Mouse (Mus musculus): Measurements from ENCODE around the gene Prkag2.

The Prkag2 gene

DNA sequence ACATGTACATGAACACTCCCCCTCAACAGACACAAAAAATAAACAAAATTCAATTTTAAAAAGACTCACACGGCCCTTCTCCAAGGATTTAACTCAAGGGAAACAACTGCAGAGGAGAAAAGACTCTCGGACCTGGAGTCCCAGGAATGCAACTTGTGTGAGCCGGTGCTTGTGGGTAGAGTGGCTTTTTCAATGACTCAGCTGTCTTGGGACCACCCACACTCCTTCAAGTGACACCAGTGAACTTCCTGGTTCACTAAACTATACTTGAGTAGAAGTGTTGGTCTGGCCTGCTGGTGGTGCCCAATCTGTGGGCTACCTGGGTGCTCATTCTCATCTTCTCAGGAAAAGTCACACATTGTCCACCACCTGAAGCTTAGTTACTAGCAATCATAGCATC is 53.7 kb downstream of the Prkag2 start:
- no peak for DNase-seq (ENCODE audit: extremely low spot score)

DNA sequence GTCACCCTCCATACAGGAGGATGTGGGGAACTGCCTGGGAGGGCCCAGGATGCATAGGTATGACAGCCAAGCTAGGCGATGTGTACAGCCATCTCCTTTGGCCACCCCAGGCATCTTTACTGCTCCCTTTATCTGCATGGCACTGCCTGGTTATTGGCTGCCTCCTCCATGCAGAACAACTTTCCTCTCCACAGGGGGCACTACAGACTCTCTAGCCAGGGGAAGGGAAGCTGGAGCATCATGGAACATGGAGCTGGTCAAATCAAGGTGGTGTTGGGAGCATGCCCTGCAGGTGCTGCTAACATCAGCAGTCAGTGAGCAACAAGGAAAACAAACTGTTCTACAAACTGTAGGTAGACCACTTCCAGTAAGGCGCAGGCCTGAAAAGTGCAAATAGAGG is 56.4 kb downstream of the Prkag2 start:
- DNase-seq (ENCODE audit: extremely low spot score), result no peak

- no peak for DNase-seq (ENCODE audit: extremely low spot score)
Measured at GRCm38 (mm10) chr5:25041947-25042346, 58.5 kb downstream of the Prkag2 start.

GRCm38 (mm10) chr5:25041307-25041706 is 59.1 kb downstream of the Prkag2 start:
- DNase-seq (ENCODE audit: extremely low spot score), result no peak

GRCm38 (mm10) chr5:25040903-25041302 is 59.5 kb downstream of the Prkag2 start:
- no peak for DNase-seq (ENCODE audit: extremely low spot score)

- DNase-seq (ENCODE audit: extremely low spot score), result no peak
Measured at GRCm38 (mm10) chr5:25038827-25039226, 61.6 kb downstream of the Prkag2 start.

DNA sequence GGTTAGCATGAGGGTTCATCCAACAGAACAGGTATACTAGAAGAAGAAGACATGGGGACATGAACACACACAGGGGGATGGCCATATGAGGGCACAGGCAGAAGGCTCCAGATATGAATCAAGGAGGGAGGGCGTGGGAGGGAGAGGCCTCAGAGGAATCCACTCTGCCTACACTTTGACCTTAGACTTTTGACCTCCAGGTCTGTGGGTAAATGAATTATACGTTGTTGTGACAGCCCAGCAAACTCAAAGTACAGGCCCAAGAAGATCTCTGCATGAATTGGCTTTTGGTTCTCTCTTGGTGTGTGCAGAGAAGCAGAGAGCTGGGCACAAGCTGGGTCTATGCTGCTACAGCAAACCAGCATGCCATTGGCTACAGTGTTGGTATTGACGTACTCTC is 65.1 kb downstream of the Prkag2 start:
- DNase-seq (ENCODE audit: extremely low spot score), result no peak

GRCm38 (mm10) chr5:25031456-25031856 is 69.0 kb downstream of the Prkag2 start:
- no peak for DNase-seq (ENCODE audit: extremely low spot score)

- no peak for DNase-seq (ENCODE audit: extremely low spot score)
Measured at GRCm38 (mm10) chr5:25031037-25031436, 69.4 kb downstream of the Prkag2 start.

GRCm38 (mm10) chr5:25030276-25030681 is 70.2 kb downstream of the Prkag2 start:
- DNase-seq (ENCODE audit: extremely low spot score), result no peak

DNA sequence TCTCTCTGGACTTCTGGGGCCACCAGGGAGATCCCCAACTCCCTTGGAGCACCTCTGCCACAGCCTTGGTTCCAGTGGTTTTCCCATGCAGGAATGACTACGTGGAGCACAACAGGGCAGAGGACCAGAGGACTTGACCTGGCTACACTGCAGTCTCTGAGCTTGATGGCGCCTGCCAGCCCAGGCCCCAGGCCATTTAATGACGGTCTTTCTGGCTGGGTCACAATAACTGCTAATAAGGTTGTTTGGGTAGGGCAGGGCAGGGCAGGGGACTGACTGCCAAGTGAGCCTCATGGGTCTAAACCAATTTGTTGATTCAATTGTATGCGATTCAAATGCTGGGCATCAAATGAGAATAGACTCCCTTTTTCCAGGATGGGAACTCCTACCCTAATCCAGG is 72.8 kb downstream of the Prkag2 start:
- no peak for DNase-seq (ENCODE audit: extremely low spot score)

DNA sequence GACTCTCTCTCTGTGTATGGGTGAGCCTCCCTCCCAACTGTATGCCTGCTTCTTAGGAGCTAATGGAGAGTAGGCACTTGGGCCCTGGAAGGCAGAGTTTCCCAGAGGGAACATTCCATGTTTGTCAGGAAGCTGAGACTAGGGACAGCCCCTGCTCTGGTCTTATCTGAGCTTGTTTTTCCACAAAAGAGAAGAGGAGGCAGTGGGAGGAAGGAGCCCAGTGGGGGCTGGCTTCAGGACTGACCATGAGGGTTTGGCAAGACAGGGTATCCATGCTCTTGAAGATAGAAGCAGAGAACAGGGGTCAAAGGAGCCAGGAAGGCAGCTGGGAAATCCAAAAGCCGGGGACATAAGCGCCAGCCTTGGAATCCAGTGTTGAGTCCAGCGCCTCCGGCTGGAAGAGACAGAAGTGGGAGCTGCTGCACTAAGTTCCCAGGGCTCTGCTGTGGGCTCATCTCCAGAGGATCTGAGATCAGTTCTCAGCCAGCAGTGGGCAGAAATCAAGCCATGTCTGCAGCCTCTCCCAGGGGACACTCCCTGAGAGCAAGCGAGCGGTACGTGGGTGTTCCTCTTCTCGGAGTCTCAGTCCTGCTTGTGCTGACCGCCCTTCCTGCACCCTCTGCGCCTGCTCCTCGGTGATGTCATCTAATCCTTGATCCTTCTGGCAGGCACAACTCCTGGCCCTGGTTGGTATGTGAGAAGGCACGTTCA is 75.0 kb downstream of the Prkag2 start:
- DNase-seq (ENCODE audit: extremely low spot score), result no peak

- no peak for DNase-seq (ENCODE audit: extremely low spot score)
Measured at GRCm38 (mm10) chr5:25022904-25023303, 77.5 kb downstream of the Prkag2 start.

GRCm38 (mm10) chr5:25019221-25019620 is 81.2 kb downstream of the Prkag2 start:
- no peak for DNase-seq (ENCODE audit: extremely low spot score)

DNA sequence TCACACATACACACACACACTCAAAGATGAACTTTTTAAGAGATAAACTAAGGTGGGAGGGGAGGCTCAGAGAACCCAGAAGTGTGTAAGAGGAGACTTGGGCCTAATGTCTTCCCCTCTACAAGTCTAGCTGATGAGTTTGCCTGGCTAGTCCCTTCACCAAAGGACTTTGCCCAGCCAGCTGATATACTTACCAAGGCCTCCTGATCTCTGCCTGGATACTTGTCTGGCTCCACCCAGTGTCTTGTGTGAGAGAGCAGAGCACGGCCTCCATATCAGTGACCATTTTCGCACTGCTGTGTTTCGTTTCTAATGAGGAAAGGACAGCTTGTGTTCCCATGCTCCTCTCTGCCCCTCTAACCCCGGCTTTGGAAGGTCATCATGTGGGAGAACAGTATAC is 88.3 kb downstream of the Prkag2 start:
- no peak for DNase-seq (ENCODE audit: extremely low spot score)

- DNase-seq (ENCODE audit: extremely low spot score), result peak; percentile 88
Measured at GRCm38 (mm10) chr5:25011019-25011485, 89.4 kb downstream of the Prkag2 start.

GRCm38 (mm10) chr5:25010438-25010892 is 90.0 kb downstream of the Prkag2 start:
- DNase-seq (ENCODE audit: extremely low spot score), result peak; percentile 89

DNA sequence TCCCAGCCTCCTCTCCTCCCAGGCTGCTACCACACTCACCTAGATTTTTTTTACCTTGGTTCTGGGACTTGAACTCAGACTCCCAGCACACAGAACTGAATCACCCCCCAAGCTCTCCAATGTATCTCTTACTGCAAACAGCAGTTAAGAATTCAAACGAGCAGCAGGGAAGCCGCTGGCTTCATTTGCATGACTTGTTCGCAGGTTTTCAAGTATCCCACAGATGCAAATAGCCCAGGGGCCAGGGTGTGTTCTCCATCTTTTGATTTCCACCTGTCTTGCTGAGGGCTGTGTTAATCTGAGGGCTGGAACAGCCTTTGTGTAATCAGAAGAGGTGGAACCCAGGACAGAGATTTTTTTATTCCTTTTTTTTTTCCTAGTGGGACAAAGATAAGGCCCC is 90.7 kb downstream of the Prkag2 start:
- no peak for DNase-seq (ENCODE audit: extremely low spot score)

DNA sequence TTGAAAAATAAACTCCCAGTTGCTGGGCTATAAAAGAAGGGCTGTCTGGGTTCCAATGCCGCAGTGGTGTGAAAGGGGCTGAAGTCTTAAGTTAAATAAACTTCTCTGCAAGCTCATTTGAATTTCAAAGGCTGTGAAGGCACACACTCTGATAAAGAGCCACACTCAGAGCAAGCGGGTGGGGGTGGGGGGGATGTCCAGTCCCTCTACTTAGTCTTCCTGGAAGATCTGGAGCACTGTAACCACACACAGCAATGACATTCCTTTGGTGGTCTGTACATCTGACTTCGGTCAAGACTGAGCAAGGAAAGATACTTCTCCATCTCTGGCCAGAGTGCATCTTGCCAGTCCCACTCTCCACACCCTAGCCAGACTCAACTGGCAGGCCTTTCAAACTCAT is 91.5 kb downstream of the Prkag2 start:
- DNase-seq (ENCODE audit: extremely low spot score), result no peak

DNA sequence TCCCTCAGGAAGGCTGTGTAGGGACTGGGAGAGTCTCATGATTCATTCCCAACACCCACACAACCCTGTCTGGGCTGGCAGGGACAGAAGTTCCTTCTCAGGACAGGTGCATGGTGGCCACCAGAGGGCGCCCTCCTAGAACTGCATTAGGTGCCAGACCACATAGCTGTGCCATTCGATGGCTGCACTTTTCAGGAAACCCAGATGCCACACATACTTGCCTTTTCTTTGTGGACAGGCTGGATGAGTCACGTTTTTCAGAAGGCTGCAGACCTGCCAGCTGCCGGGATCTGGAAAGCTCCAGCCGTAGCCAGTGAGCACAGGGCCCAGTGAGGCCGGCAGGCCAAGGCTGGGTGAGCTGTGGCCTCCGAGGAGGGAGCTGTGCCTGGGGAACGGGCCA is 93.6 kb downstream of the Prkag2 start:
- DNase-seq (ENCODE audit: extremely low spot score), result peak; percentile 69

DNA sequence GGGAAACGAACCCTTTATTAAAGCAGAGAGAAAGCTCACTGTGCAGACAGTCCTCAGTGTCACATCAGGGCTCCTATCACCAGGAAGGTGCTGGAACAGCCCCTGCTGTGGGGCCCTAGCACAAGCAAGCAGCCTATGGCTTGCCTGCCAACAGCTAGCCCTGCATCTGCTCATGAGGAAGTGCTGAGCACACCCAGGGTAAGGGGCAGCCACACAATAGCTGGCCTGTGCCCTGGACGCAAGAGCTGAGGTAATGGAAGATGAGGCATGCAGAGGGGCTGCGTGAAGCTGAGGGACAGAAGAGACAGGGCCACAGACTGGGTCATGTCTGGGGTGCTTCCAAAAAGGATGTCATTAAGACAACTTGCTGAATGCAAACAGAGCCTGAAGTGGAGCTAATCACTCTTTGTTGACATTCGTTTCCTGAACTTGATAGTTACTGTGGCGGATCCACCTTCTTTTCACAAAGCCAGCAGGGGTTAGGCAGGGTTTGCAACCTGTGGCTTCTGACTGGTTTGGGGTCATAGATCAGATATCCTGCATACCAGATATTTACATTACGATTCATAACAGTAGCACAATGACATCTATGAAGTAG is 94.8 kb downstream of the Prkag2 start:
- no peak for DNase-seq (ENCODE audit: extremely low spot score)

- DNase-seq (ENCODE audit: extremely low spot score), result no peak
Measured at GRCm38 (mm10) chr5:25001391-25001794, 99.0 kb downstream of the Prkag2 start.

- DNase-seq (ENCODE audit: extremely low spot score), result no peak
Measured at GRCm38 (mm10) chr5:24999351-24999750, 101.1 kb downstream of the Prkag2 start.

Data from embryo, embryonic 9.5 days (tissue).